Mouse (Mus musculus) embryonic facial prominence, embryonic 14.5 days (tissue): ENCODE measurements around the gene Zmynd12. TPM values are rescaled to one million over a fixed set of nuclear protein-coding genes. Genes with fewer than 3 reads are reported as not detected.

Source experiments
- ATAC-seq: fragments of 200-750 bp; cut with Nextera tagmentation; 2 replicates; pipeline ENCODE4 v1.8.0; 2017; ENCODE audit warnings: low read depth, moderate number of reproducible peaks, moderate TSS enrichment
- DNase-seq: peaks from one replicate; pipeline ENCODE4 v3.0.0-alpha.2; 2015; ENCODE audit warnings: low spot score
- H3K27ac ChIP-seq: fragments of 300-500 bp; sonication (generic); replicated peaks from 2 replicates; pipeline ENCODE4 v1.5.1; 2014; ENCODE audit warnings: low read depth, mild to moderate bottlenecking, low read length, moderate library complexity
- H3K27me3 ChIP-seq: fragments of 300-500 bp; sonication (generic); replicated peaks from 2 replicates; pipeline ENCODE4 v1.6.1; 2014; ENCODE audit warnings: low read length; ENCODE audit not compliant: control insufficient read depth, insufficient read depth
- H3K36me3 ChIP-seq: fragments of 300-500 bp; sonication (generic); 2 replicates; pipeline ENCODE4 v1.6.1; 2014; ENCODE audit warnings: low read length, mixed read lengths; ENCODE audit not compliant: control insufficient read depth, insufficient read depth
- H3K4me1 ChIP-seq: fragments of 300-500 bp; sonication (generic); 2 replicates; pipeline ENCODE4 v1.6.1; 2014; ENCODE audit warnings: antibody characterized with exemption, low read length; ENCODE audit not compliant: control insufficient read depth, insufficient read depth
- H3K4me2 ChIP-seq: fragments of 300-500 bp; sonication (generic); 2 replicates; pipeline ENCODE4 v1.6.1; 2014; ENCODE audit warnings: low read depth, mild to moderate bottlenecking, low read length, moderate library complexity, mixed read lengths
- H3K4me3 ChIP-seq: fragments of 300-500 bp; sonication (generic); 2 replicates; pipeline ENCODE4 v1.5.1; 2014; ENCODE audit warnings: low read depth, mild to moderate bottlenecking, low read length
- H3K9ac ChIP-seq: fragments of 300-500 bp; sonication (generic); 2 replicates; pipeline ENCODE4 v1.6.1; 2014; ENCODE audit warnings: low read depth, mild to moderate bottlenecking, low read length, moderate library complexity, mixed read lengths
- H3K9me3 ChIP-seq: fragments of 300-500 bp; sonication (generic); 2 replicates; pipeline ENCODE4 v1.6.1; 2016; ENCODE audit warnings: low read length; ENCODE audit not compliant: control insufficient read depth
- WGBS: fragments of 180-500 bp; shearing (Covaris S2); extraction: QIAGEN DNeasy Blood & Tissue Kit; methylation state at CpG from one replicate; pipeline ENCODE4 v1.1.7; 2014; 5-methylcytosine and 5-hydroxymethylcytosine counted together
- polyA plus RNA-seq: library from polyadenylated mRNA; unstranded; fragments of >200 nt; fragmentation: Nextera tagmentation; extraction: Ambion mirVana; gene quantifications from 2 replicates; pipeline ENCODE4 v1.2.1, GENCODE M21; 2014

Zmynd12 gene
- polyA plus RNA-seq, 1 experiment from 2014 or later, result 0.90 TPM

DNA sequence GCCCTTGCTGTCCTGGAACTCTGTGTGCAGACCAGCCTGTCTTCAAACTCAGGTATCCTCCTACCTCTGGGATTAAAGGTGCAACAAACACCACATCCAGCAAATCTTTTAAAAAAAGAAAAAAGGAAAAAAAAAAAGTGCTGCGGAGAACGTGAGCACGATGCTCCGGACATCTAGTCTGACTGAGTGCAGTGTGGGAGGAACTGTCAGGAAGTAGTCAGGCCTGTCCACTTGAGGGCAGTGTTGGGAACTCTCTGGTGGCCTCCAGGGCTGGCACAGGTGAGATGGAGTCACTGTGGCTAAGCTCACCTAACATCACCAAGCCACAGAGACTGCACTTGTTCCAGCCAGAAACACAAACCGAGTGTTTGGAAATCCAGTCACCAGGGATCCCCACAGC lies 8.1 kb downstream of the Zmynd12 start:
- no peaks in the 10 kb centered on the region for H3K27me3 ChIP-seq
- no peak overlapping the region for H3K9ac ChIP-seq
- H3K4me3 ChIP-seq, result no peak overlapping the region
- WGBS, result 20% methylated on average over 5 of the region's 5 CpGs
- DNase-seq (peak; percentile 32), ATAC-seq (0 out of 2 replicates have a peak, but pooled peaks have one; percentile 44)
- H3K4me1 ChIP-seq, result no peaks in the 10 kb centered on the region
- peaks cover 2% of the 10 kb centered on the region for H3K9me3 ChIP-seq
- no peak overlapping the region for H3K4me2 ChIP-seq
- no peaks in the 10 kb centered on the region for H3K36me3 ChIP-seq
- no peak overlapping the region for H3K27ac ChIP-seq

GRCm38 (mm10) chr4:119437936-119438335 lies 15.3 kb downstream of the Zmynd12 start:
- Histone ChIP-seq H3K36me3 (no peaks in the 10 kb centered on the region), H3K27ac (no peak overlapping the region), H3K4me2 (no peak overlapping the region), H3K9me3 (peaks cover 8% of the 10 kb centered on the region), H3K4me1 (no peaks in the 10 kb centered on the region), H3K27me3 (no peaks in the 10 kb centered on the region), H3K9ac (no peak overlapping the region), H3K4me3 (no peak overlapping the region)
- ATAC-seq, result no peak
- DNase-seq, result no peak
- WGBS, result 76% methylated on average over 2 of the region's 2 CpGs

DNA sequence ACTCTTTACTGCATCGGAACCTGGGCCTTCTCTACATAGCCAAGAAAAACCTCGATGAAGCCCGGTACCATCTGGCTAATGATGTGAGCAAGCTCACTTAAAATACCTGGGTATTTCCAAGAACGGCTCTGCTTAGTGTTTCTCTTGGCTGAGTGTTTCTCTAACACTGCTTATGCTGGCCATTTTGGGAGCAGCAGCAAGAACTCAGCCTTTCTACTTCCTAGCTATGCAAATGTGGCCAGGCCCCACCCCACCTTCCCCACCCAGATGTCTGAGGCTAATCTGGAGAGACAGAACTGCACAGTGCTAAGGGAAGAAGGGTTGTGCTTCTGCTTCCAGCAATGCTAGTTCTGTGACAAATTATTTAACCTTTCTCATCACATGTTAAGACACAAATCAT lies 19.2 kb downstream of the Zmynd12 start:
- Histone ChIP-seq H3K36me3 (no peaks in the 10 kb centered on the region), H3K4me1 (no peaks in the 10 kb centered on the region), H3K27ac (no peak overlapping the region), H3K4me3 (no peak overlapping the region), H3K9ac (no peak overlapping the region), H3K27me3 (no peaks in the 10 kb centered on the region), H3K4me2 (no peak overlapping the region), H3K9me3 (no peaks in the 10 kb centered on the region)
- WGBS, result 82% methylated on average over 4 of the region's 4 CpGs
- DNase-seq (no peak), ATAC-seq (no peak)

- 36% methylated on average over 6 of the region's 6 CpGs for WGBS
- Histone ChIP-seq H3K4me2 (no peak overlapping the region), H3K4me1 (no peaks in the 10 kb centered on the region), H3K9me3 (no peaks in the 10 kb centered on the region), H3K27ac (no peak overlapping the region), H3K9ac (no peak overlapping the region), H3K27me3 (no peaks in the 10 kb centered on the region), H3K4me3 (no peak overlapping the region), H3K36me3 (no peaks in the 10 kb centered on the region)
- DNase-seq (no peak), ATAC-seq (no peak)
These were observed 19.9 kb downstream of the Zmynd12 start for GRCm38 (mm10) chr4:119442539-119442938.

DNA sequence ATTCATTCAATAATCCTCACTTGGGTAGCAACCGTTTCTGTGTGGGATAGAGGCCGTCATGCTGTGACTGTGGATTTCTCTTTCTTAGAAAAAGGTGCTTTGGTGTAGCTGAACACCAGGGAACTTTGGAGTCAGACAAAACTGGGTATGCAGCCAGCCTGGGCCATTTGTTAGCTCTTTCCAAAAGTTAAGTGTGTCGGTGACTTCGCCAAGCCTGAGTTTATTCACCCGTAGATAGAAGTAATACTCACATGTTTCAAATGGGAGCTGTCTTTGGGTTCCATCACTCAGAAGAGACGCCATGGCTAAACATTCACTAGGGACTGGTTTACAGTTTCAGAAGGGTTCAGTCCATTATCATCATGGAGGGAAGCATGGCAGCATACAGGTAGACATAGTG lies 24.6 kb downstream of the Zmynd12 start:
- H3K4me3 ChIP-seq, result no peak overlapping the region
- H3K27me3 ChIP-seq, result no peaks in the 10 kb centered on the region
- H3K9me3 ChIP-seq, result no peaks in the 10 kb centered on the region
- ATAC-seq (no peak), DNase-seq (no peak)
- H3K4me1 ChIP-seq, result no peaks in the 10 kb centered on the region
- no peaks in the 10 kb centered on the region for H3K36me3 ChIP-seq
- no peak overlapping the region for H3K27ac ChIP-seq
- no peak overlapping the region for H3K4me2 ChIP-seq
- H3K9ac ChIP-seq, result no peak overlapping the region
- WGBS, result 91% methylated on average over 6 of the region's 6 CpGs

DNA sequence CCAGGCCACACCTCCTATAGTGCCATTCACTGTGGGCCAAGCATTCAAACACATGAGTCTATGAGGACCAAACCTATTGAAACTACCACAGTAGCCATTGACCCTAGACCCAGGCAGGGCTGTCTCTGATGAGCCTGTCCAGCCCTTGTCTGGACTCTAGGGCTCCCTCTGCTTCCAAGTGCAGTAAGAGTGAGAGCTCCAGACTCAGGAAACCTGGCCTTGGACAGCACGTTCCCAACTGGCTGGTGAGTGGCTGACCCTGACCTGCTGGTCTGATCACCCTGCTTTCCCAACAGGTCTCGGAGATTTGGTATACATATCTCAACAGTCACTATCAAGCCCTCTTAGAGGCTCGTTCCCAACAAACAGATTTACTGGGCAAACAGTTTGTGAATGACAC lies 25.2 kb downstream of the Zmynd12 start:
- Histone ChIP-seq H3K9me3 (no peaks in the 10 kb centered on the region), H3K27me3 (no peaks in the 10 kb centered on the region), H3K36me3 (no peaks in the 10 kb centered on the region), H3K4me2 (no peak overlapping the region), H3K4me3 (no peak overlapping the region), H3K27ac (no peak overlapping the region), H3K9ac (no peak overlapping the region), H3K4me1 (no peaks in the 10 kb centered on the region)
- ATAC-seq (no peak), DNase-seq (no peak)
- 80% methylated on average over 3 of the region's 3 CpGs for WGBS

GRCm38 (mm10) chr4:119450436-119450835 lies 27.8 kb downstream of the Zmynd12 start:
- H3K36me3 ChIP-seq, result no peaks in the 10 kb centered on the region
- ATAC-seq, result no peak
- WGBS, result 55% methylated on average over 7 of the region's 7 CpGs

DNA sequence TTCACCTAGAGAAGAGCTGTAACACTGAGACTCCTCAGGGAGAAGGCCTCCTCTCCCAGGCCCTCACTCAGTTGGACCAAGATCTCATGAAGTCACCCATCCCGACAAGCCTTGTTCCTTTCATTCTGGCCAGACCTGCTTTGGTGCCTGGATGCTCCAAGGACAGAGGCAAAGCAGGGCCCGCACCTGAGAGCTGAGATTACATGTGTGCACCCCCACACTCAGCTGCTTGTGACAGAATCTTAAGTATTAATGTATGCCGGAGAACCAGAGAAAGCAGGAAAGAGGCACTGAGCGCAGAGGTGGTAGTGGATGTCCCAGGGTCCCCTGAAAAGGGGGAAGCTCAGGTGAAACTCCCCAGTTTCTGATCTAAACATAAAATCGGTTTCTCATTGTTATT lies 30.5 kb downstream of the Zmynd12 start:
- H3K4me2 ChIP-seq, result no peak overlapping the region
- DNase-seq (no peak), ATAC-seq (no peak)
- no peak overlapping the region for H3K4me3 ChIP-seq
- no peaks in the 10 kb centered on the region for H3K4me1 ChIP-seq
- H3K9ac ChIP-seq, result no peak overlapping the region
- H3K27me3 ChIP-seq, result no peaks in the 10 kb centered on the region
- no peak overlapping the region for H3K27ac ChIP-seq
- 61% methylated on average over 5 of the region's 5 CpGs for WGBS
- no peaks in the 10 kb centered on the region for H3K36me3 ChIP-seq
- H3K9me3 ChIP-seq, result no peaks in the 10 kb centered on the region

More at GRCm38 (mm10) chr4:119450436-119450835, 27.8 kb downstream of the Zmynd12 start:
- Histone ChIP-seq H3K27ac (no peak overlapping the region), H3K4me1 (no peaks in the 10 kb centered on the region), H3K4me2 (no peak overlapping the region), H3K27me3 (no peaks in the 10 kb centered on the region), H3K9ac (no peak overlapping the region), H3K9me3 (no peaks in the 10 kb centered on the region), H3K4me3 (no peak overlapping the region)
- no peak for DNase-seq

DNA sequence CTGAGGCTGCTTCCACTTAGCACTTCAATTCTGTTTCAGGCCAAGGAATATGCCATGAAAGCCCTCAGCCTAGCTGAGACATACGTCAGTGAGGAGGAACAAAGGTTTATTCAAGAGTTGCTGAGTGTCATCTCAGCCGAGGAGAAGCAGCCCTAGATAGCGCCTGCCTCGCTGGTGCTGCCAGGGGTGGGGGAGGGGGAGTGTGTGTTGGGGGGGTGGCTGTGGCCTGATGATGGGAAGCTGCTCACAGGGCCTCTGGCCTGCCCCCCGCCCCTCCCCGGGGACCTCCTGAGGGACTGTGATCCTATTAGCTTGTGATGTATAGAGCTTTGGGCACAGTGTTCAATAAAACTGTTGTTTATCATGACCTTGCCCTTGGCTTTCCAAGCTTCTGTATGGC lies 30.9 kb downstream of the Zmynd12 start:
- no peaks in the 10 kb centered on the region for H3K36me3 ChIP-seq
- ATAC-seq (peak; percentile 50; the same call in 1 of the 2 replicates), DNase-seq (no peak)
- no peaks in the 10 kb centered on the region for H3K27me3 ChIP-seq
- H3K4me2 ChIP-seq, result no peak overlapping the region
- 15% methylated on average over 6 of the region's 6 CpGs for WGBS
- no peak overlapping the region for H3K9ac ChIP-seq
- H3K4me1 ChIP-seq, result no peaks in the 10 kb centered on the region
- no peak overlapping the region for H3K27ac ChIP-seq
- no peaks in the 10 kb centered on the region for H3K9me3 ChIP-seq
- H3K4me3 ChIP-seq, result no peak overlapping the region
